Mouse (Mus musculus) cerebellum, adult 2 months (tissue): Measurements from ENCODE around the gene Slc44a5. TPM values are rescaled to one million over a fixed set of nuclear protein-coding genes. Genes with fewer than 3 reads are reported as not detected.

Experiments used
- DNase-seq, 2 experiments: peaks; one replicate each; pipeline ENCODE4 v3.0.0; 2021
- H3K27ac ChIP-seq: fragments of 200-500 bp; 2 replicates; pipeline ENCODE4 v1.5.1; 2012; ENCODE audit warnings: low read length, control low read depth, inconsistent platforms; ENCODE audit not compliant: insufficient read depth
- H3K27me3 ChIP-seq: fragments of 200-500 bp; 2 replicates; pipeline ENCODE4 v1.6.1; 2012; ENCODE audit warnings: inconsistent platforms, mild to moderate bottlenecking, low read length, moderate library complexity; ENCODE audit not compliant: control insufficient read depth, insufficient read depth
- H3K4me1 ChIP-seq: fragments of 200-500 bp; 2 replicates; pipeline ENCODE4 v1.6.1; 2011; ENCODE audit warnings: low read length; ENCODE audit not compliant: control insufficient read depth, insufficient read depth
- H3K4me3 ChIP-seq: fragments of 200-500 bp; replicated peaks from 2 replicates; pipeline ENCODE3; 2011; ENCODE audit warnings: mild to moderate bottlenecking, low read depth, low read length, control low read depth; ENCODE audit not compliant: insufficient read depth
- CTCF ChIP-seq: fragments of 200-500 bp; IDR thresholded peaks from 2 replicates; pipeline ENCODE4 v1.5.1; 2011; ENCODE audit warnings: low read depth, mild to moderate bottlenecking, control low read depth, low read length, moderate library complexity, borderline replicate concordance; ENCODE audit not compliant: insufficient read depth
- POLR2A ChIP-seq: fragments of 200-500 bp; IDR thresholded peaks from 2 replicates; pipeline ENCODE4 v1.6.1; 2011; ENCODE audit warnings: low read length, control low read depth, borderline replicate concordance; ENCODE audit not compliant: insufficient read depth
- WGBS: fragments of 180-500 bp; shearing (Covaris S2); methylation state at CpG from one replicate; pipeline ENCODE4 v1.1.7; 2018; 5-methylcytosine and 5-hydroxymethylcytosine counted together
- polyA plus RNA-seq: library from polyadenylated mRNA; depleted of rRNA; stranded (reverse); fragments of >200 nt; gene quantifications from 2 replicates; pipeline ENCODE4 v1.2.3, GENCODE M21; 2012

The Slc44a5 gene
- polyA plus RNA-seq, 1 experiment = 3.4 TPM

- 89% methylated on average over 5 of the region's 5 CpGs for WGBS
- DNase-seq = no peak
- no peak for TF ChIP-seq POLR2A
- no peak for TF ChIP-seq CTCF
These were observed 142.8 kb downstream of the Slc44a5 start for GRCm38 (mm10) chr3:154116000-154116399.

DNA sequence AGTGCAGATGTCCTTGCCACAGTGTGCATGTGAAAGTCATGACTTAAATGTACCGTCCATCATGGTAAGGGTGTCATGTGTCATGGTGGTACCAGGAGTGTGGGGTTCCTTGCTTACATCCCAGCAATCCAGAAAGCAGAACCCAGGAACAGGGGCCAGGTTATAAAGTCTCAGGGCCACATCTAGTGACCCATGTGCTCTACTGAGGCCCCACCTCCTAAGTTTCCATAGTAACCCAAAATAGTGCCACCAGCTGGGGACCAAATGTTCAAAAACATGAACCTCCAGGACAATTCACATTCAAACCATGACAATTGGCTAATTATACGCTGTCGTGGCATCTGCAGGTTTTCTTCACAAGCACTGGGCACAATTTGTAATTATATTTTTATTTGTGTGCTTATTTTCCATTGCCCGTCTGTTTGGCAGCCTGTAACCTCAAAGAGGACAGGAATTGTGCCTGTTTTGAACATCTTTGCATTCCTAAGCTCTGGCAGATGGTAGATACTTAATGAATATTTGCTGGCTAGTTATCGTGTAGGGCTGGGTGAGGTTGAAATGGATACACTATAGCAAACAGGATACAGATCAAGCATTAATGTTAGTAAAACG is 145.9 kb downstream of the Slc44a5 start:
- DNase-seq = peak in 1 of 2 experiments; percentile 26
- peaks cover 3% of the 10 kb centered on the region; the same call in 1 of the 2 replicates for H3K4me1 ChIP-seq
- no peak overlapping the region for H3K27ac ChIP-seq
- H3K4me3 ChIP-seq = no peak overlapping the region
- WGBS = 23% methylated on average over 6 of the region's 6 CpGs
- H3K27me3 ChIP-seq = no peaks in the 10 kb centered on the region
- TF ChIP-seq POLR2A (no peak), CTCF (no peak)

More at GRCm38 (mm10) chr3:154116000-154116399, 142.8 kb downstream of the Slc44a5 start:
- no peak overlapping the region for H3K4me3 ChIP-seq
- no peak overlapping the region for H3K27ac ChIP-seq
- no peaks in the 10 kb centered on the region for H3K27me3 ChIP-seq
- H3K4me1 ChIP-seq = peaks cover 3% of the 10 kb centered on the region; the same call in 1 of the 2 replicates

DNA sequence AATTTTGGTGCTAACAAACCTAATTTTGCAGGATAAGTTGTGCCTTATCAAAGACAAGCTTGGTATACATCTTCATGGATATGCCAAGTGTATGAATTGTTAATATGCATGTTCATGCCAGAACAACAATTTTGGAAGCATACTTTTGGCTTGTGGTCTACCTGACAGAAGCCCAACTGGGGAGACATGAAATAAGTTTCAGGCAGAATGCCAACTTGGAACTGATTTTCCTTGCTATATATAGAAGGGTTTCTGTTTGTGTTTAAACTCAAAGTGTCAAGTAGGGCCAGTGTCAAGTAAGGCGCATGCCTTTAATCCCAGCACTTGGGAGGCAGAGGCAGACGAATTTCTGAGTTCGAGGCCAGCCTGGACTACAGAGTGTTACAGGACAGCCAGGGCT is 149.3 kb downstream of the Slc44a5 start:
- Histone ChIP-seq H3K27ac (no peak overlapping the region), H3K4me1 (peaks cover 3% of the 10 kb centered on the region; the same call in 1 of the 2 replicates), H3K4me3 (no peak overlapping the region), H3K27me3 (no peaks in the 10 kb centered on the region)
- TF ChIP-seq CTCF (no peak), POLR2A (no peak)
- 47% methylated on average over 3 of the region's 3 CpGs for WGBS
- DNase-seq = peak in 1 of 2 experiments; percentile 29

DNA sequence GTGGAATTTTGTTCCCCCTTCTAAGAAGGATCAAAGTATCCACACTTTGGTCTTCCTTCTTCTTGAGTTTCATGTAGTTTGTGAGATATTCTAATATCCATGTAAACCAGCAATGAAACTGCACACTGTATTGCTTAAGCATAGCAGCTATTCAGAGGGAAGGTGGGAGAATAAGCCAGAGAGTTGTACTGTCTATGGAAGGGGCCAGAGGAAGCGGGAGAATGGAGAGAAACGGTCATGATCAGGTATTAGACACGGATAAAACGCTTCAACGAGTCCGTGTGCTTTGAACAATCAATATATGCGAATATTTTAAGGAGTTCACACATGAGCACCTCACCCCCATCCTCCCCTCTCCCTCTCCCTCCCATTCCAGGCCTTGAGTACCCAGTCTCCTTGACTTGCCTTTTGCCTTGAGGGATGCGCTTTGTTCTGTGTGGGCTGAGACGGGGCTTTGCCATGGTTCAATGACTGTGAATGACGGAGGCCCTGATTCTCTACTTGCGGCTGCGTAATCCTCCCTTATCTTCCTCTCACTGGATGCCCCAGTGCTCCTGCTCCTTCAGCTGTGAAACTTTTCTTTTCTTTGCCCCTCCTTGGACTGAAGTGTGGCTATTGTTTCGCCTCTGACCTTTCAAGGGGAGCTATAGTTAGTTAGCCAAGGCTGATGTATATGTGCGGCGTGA is 151.8 kb downstream of the Slc44a5 start:
- WGBS = 70% methylated on average over 15 of the region's 15 CpGs
- H3K4me1 ChIP-seq = peaks cover 5% of the 10 kb centered on the region
- no peak for DNase-seq
- no peak for TF ChIP-seq CTCF
- no peak for TF ChIP-seq POLR2A
- H3K4me3 ChIP-seq = no peak overlapping the region
- H3K27ac ChIP-seq = no peak overlapping the region
- no peaks in the 10 kb centered on the region for H3K27me3 ChIP-seq

DNA sequence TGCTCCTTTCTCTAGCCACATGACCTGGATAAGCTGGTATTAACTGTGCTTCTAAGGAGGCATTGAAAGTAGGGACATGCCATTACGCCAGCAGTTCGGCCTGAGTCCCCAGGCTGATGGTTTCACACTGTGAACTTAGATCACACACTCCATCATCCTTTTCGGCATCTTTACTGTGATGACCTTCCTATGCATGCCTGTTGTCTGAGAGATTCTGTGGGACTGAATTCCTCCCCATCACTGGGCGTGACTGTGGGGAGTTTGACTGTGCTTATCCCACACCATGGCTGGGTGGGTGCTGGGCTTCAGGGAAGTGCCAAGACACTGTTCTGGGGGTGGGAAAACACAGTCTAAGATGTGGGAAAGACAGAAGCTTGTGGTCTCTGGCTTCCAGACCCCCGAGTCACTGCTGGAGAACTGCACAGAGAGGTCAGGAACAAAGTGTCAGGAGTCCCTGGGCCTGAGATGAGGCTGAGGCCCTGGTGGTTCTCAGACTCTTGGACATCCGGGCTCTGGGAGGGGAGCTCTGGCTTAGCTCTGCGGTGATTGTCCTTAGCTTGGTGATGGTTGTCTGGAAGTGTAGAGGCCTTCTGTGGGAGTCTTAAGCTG is 152.6 kb downstream of the Slc44a5 start:
- Histone ChIP-seq H3K27ac (no peak overlapping the region), H3K4me3 (no peak overlapping the region), H3K4me1 (peaks cover 5% of the 10 kb centered on the region), H3K27me3 (no peaks in the 10 kb centered on the region)
- DNase-seq = no peak
- WGBS = 74% methylated on average over 7 of the region's 7 CpGs
- no peak for TF ChIP-seq CTCF
- no peak for TF ChIP-seq POLR2A

DNA sequence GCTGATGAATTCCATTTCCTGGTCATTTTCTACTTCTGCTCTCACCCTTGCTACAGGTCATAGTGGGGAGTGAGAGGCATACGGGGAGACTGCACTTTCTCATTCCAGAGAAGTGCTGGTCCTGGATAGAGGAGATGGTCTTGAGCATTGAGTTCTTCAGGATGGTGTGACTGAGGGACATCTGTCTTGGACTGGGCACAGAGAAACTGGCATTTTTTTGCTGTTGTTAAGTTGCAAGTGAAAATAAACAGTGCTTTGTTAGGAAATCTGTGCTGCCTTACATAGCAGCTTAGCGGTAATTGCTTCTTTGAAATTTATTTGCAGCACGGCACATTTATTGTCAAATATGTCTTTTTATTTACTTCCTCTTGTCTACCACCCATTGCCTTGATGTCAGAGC is 154.0 kb downstream of the Slc44a5 start:
- Histone ChIP-seq H3K27me3 (no peaks in the 10 kb centered on the region), H3K4me1 (peaks cover 5% of the 10 kb centered on the region), H3K4me3 (no peak overlapping the region), H3K27ac (no peak overlapping the region)
- DNase-seq = no peak
- TF ChIP-seq CTCF (no peak), POLR2A (no peak)
- 93% methylated on average over 3 of the region's 3 CpGs for WGBS

GRCm38 (mm10) chr3:154129036-154129435 is 155.8 kb downstream of the Slc44a5 start:
- H3K4me3 ChIP-seq = no peak overlapping the region
- H3K27me3 ChIP-seq = no peaks in the 10 kb centered on the region
- 31% methylated on average over 4 of the region's 4 CpGs for WGBS
- no peak for TF ChIP-seq POLR2A
- TF ChIP-seq CTCF = no peak
- H3K4me1 ChIP-seq = peaks cover 5% of the 10 kb centered on the region
- DNase-seq = no peak
- H3K27ac ChIP-seq = no peak overlapping the region

DNA sequence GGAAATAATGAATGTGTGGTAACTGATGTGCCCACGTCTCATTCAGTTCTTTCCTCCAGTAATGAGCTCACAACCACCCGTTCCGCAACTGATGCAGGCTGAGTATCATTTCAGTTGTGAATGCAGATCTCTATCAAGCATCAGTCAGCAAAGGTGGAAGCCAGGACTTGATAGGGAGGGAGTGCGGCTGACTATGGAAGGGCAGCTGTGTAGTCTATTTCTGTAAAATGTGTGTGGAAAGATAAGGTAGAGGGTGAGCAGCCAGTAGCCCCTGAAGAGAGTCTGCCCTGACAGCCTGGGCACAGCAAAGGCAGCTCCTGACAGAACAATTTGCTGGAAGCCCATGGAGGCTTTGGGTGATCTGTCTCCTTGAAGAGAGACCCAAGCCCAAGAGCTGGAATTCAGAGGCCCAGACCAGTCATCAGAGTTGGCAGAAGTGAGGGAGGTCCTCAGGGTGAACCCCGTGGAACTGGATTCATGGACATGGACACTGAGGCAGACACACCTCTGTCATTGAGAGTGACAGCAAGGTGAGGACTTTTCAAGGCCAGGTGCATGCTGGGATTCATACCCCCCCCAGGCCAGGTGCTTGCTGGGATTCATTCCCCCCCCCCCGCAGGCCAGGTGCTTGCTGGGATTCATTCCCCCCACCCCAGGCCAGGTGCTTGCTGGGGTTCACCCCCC is 157.3 kb downstream of the Slc44a5 start:
- no peak for TF ChIP-seq CTCF
- TF ChIP-seq POLR2A = no peak
- H3K27me3 ChIP-seq = no peaks in the 10 kb centered on the region
- H3K4me1 ChIP-seq = peaks cover 5% of the 10 kb centered on the region
- H3K4me3 ChIP-seq = no peak overlapping the region
- DNase-seq = no peak
- WGBS = 92% methylated on average over 6 of the region's 6 CpGs
- H3K27ac ChIP-seq = no peak overlapping the region
